Comparison of ENCODE assay signal across 8 mouse cellular contexts in genomic region chr14:122476041-122476821, GRCm38 (mm10). TPM values are rescaled to one million over a fixed set of nuclear protein-coding genes. Genes with fewer than 3 reads are reported as not detected.
DNase-seq lines count a peak whose midpoint lies in the region; ATAC-seq and TF ChIP-seq lines count a peak whose summit lies in the region.

No protein-coding gene starts in this region.

- DNase-seq in heart, postnatal 25 days (ENCODE audit: low spot score), result no peak
- DNase-seq in Patski (ENCODE audit: low read depth, low spot score), result no peak
- DNase-seq in forebrain, embryonic 11.5 days (ENCODE audit: low spot score), result peak; percentile 79
- peak; percentile 73 for DNase-seq in limb, embryonic 10.5 days (ENCODE audit: low spot score)
- no peak for DNase-seq in gastrocnemius, postnatal 4 days (ENCODE audit: low spot score in 2 of 2)
- DNase-seq in gastrocnemius, adult 18-20 months (ENCODE audit: low spot score), result no peak

- H3K4me3 ChIP-seq in heart, embryonic 13.5 days, result peak overlapping the region; percentile 56
- peak overlapping the region; percentile 84 for H3K4me3 ChIP-seq in forebrain, embryonic 11.5 days (ENCODE audit: low read depth, low read length)
- H3K4me3 ChIP-seq in limb, embryonic 10.5 days, result peak overlapping the region; percentile 88
- peak overlapping the region; percentile 47 for H3K4me3 ChIP-seq in neural tube, embryonic 15.5 days (replicated peaks)

- intact Hi-C loops in heart, postnatal 25 days (cut with DNase I), result loop anchor here (10.0 kb wide), 1 partner anchor 291 kb away; the partner anchor contains the start of gene Clybl

- POLR2A ChIA-PET in Patski (lab: Charles Lee), result interaction anchor here (0.6 to 2.9 kb wide), 3 partner anchors 11 to 57 kb away, joined by 3 to 17 read pairs (median 4); partner anchors contain the start of genes Pcca and Zic5

- H3K4me1 ChIP-seq in heart, embryonic 13.5 days, result peaks cover 35% of the 10 kb centered on the region
- H3K4me1 ChIP-seq in forebrain, embryonic 11.5 days (replicated peaks; ENCODE audit: control insufficient read depth, insufficient read depth, low read length), result peaks cover 11% of the 10 kb centered on the region; the same call in 1 of the 2 replicates
- peaks cover 75% of the 10 kb centered on the region for H3K4me1 ChIP-seq in limb, embryonic 10.5 days
- H3K4me1 ChIP-seq in neural tube, embryonic 15.5 days, result peaks cover 29% of the 10 kb centered on the region

- no peak for TF ChIP-seq CTCF in Patski (IDR thresholded peaks at IDR 0.05)

- no peak for ATAC-seq in heart, embryonic 13.5 days (ENCODE audit: extremely low read depth, insufficient number of reproducible peaks, low FRiP score, low TSS enrichment)
- ATAC-seq in Patski, result peak; percentile 14
- ATAC-seq in forebrain, embryonic 11.5 days (replicated peaks; ENCODE audit: low FRiP score), result no peak
- ATAC-seq in neural tube, embryonic 15.5 days (ENCODE audit: low FRiP score), result no peak

- under 1% methylated on average over 62 of the region's 62 CpGs for WGBS in heart, embryonic 13.5 days
- under 1% methylated on average over 51 of the region's 62 CpGs for WGBS in forebrain, embryonic 11.5 days
- under 1% methylated on average over 62 of the region's 62 CpGs for WGBS in limb, embryonic 10.5 days
- WGBS in neural tube, embryonic 15.5 days, result under 1% methylated on average over 62 of the region's 62 CpGs

- H3K36me3 ChIP-seq in heart, embryonic 13.5 days, result no peaks in the 10 kb centered on the region
- H3K36me3 ChIP-seq in forebrain, embryonic 11.5 days (ENCODE audit: control insufficient read depth, insufficient read depth, low read length), result no peaks in the 10 kb centered on the region; the same call in 1 of the 2 replicates
- H3K36me3 ChIP-seq in limb, embryonic 10.5 days, result peaks cover 19% of the 10 kb centered on the region
- H3K36me3 ChIP-seq in neural tube, embryonic 15.5 days, result no peaks in the 10 kb centered on the region

- in situ Hi-C loops in Patski (cut with MboI; ENCODE audit: low pct_unique_long_range_greater_than_20kb), result no loop called here

- peaks cover 98% of the 10 kb centered on the region for H3K27me3 ChIP-seq in heart, embryonic 13.5 days (replicated peaks)
- H3K27me3 ChIP-seq in Patski, result no peaks in the 10 kb centered on the region
- H3K27me3 ChIP-seq in forebrain, embryonic 11.5 days (ENCODE audit: control insufficient read depth, insufficient read depth, low read length), result peaks cover 7% of the 10 kb centered on the region
- peaks cover 75% of the 10 kb centered on the region for H3K27me3 ChIP-seq in limb, embryonic 10.5 days (ENCODE audit: low read depth, poor library complexity, severe bottlenecking)
- H3K27me3 ChIP-seq in neural tube, embryonic 15.5 days (replicated peaks), result peaks cover 46% of the 10 kb centered on the region

- CTCF ChIA-PET in Patski (lab: Charles Lee), result no interaction called here

- H3K4me2 ChIP-seq in heart, embryonic 13.5 days, result peak overlapping the region; percentile 79
- H3K4me2 ChIP-seq in forebrain, embryonic 11.5 days (ENCODE audit: low read depth, low read length, severe bottlenecking), result peak overlapping the region; percentile 55
- H3K4me2 ChIP-seq in neural tube, embryonic 15.5 days, result peak overlapping the region; percentile 59

- H3K9me3 ChIP-seq in heart, embryonic 13.5 days, result no peaks in the 10 kb centered on the region
- H3K9me3 ChIP-seq in forebrain, embryonic 11.5 days (ENCODE audit: control insufficient read depth, low read length), result no peaks in the 10 kb centered on the region
- H3K9me3 ChIP-seq in limb, embryonic 10.5 days (replicated peaks), result no peaks in the 10 kb centered on the region
- no peaks in the 10 kb centered on the region for H3K9me3 ChIP-seq in neural tube, embryonic 15.5 days (replicated peaks)

- H3K27ac ChIP-seq in heart, embryonic 13.5 days (replicated peaks), result no peak overlapping the region
- H3K27ac ChIP-seq in forebrain, embryonic 11.5 days (ENCODE audit: low read depth, low read length), result peak overlapping the region; percentile 99
- peak overlapping the region; percentile 97 for H3K27ac ChIP-seq in limb, embryonic 10.5 days
- H3K27ac ChIP-seq in neural tube, embryonic 15.5 days (replicated peaks), result peak overlapping the region; percentile 83

- no peak overlapping the region for H3K9ac ChIP-seq in heart, embryonic 13.5 days
- H3K9ac ChIP-seq in forebrain, embryonic 11.5 days (ENCODE audit: low read length), result peak overlapping the region; percentile 99
- H3K9ac ChIP-seq in neural tube, embryonic 15.5 days (replicated peaks), result peak overlapping the region; percentile 51

RNA-seq across cellular contexts. Expression of gene Zic2, which starts 1.0 kb away (rescaled TPM):
- not detected in 2 replicates for polyA plus RNA-seq in heart, embryonic 13.5 days (2015; fragmentation: Nextera tagmentation; extraction: Ambion mirVana)
- total RNA-seq in heart, postnatal 25 days (2021), result not detected
- polyA plus RNA-seq in Patski (2021), result 16.2 TPM
- 10.3 and 11.4 TPM in 2 replicates for polyA plus RNA-seq in forebrain, embryonic 11.5 days (2014; fragmentation: Nextera tagmentation; extraction: Ambion mirVana)
- polyA plus RNA-seq in limb, embryonic 10.5 days (2016; fragmentation: Nextera tagmentation; extraction: Ambion mirVana), result 5.0 and 5.1 TPM in 2 replicates
- polyA plus RNA-seq in neural tube, embryonic 15.5 days (2015; fragmentation: Nextera tagmentation; extraction: Ambion mirVana), result 5.1 and 6.8 TPM in 2 replicates
- under 1 TPM in 1 of 2 experiments, not detected in 1; 0.18 TPM for total RNA-seq in gastrocnemius, postnatal 4 days (2021)
- not detected for total RNA-seq in gastrocnemius, adult 18-20 months (2021)

RNA-seq across cellular contexts. Expression of gene Zic5, which starts 10.8 kb away (rescaled TPM):
- polyA plus RNA-seq in heart, embryonic 13.5 days (2015; fragmentation: Nextera tagmentation; extraction: Ambion mirVana), result 0.06 TPM in 1 of 2 replicates, not detected in the other
- total RNA-seq in heart, postnatal 25 days (2021), result not detected
- 15.1 TPM for polyA plus RNA-seq in Patski (2021)
- 28.6 and 30.0 TPM in 2 replicates for polyA plus RNA-seq in forebrain, embryonic 11.5 days (2014; fragmentation: Nextera tagmentation; extraction: Ambion mirVana)
- 13.8 and 14.9 TPM in 2 replicates for polyA plus RNA-seq in limb, embryonic 10.5 days (2016; fragmentation: Nextera tagmentation; extraction: Ambion mirVana)
- polyA plus RNA-seq in neural tube, embryonic 15.5 days (2015; fragmentation: Nextera tagmentation; extraction: Ambion mirVana), result 3.9 and 6.2 TPM in 2 replicates
- total RNA-seq in gastrocnemius, postnatal 4 days (2021), result not detected
- total RNA-seq in gastrocnemius, adult 18-20 months (2021), result not detected

RNA-seq across cellular contexts. Expression of gene Gm10837, which starts 14.2 kb away (rescaled TPM):
- polyA plus RNA-seq in heart, embryonic 13.5 days (2015; fragmentation: Nextera tagmentation; extraction: Ambion mirVana), result 0.09 TPM in 1 of 2 replicates, not detected in the other
- total RNA-seq in heart, postnatal 25 days (2021), result not detected
- not detected for polyA plus RNA-seq in Patski (2021)
- polyA plus RNA-seq in forebrain, embryonic 11.5 days (2014; fragmentation: Nextera tagmentation; extraction: Ambion mirVana), result 0.29 and 0.48 TPM in 2 replicates
- polyA plus RNA-seq in limb, embryonic 10.5 days (2016; fragmentation: Nextera tagmentation; extraction: Ambion mirVana), result not detected in 2 replicates
- 0.23 and 0.27 TPM in 2 replicates for polyA plus RNA-seq in neural tube, embryonic 15.5 days (2015; fragmentation: Nextera tagmentation; extraction: Ambion mirVana)
- not detected for total RNA-seq in gastrocnemius, postnatal 4 days (2021)
- total RNA-seq in gastrocnemius, adult 18-20 months (2021), result not detected

RNA-seq across cellular contexts. Expression of gene Gm5089, which starts 25.3 kb away (rescaled TPM):
- polyA plus RNA-seq in heart, embryonic 13.5 days (2015; fragmentation: Nextera tagmentation; extraction: Ambion mirVana), result not detected in 2 replicates
- total RNA-seq in heart, postnatal 25 days (2021), result not detected
- polyA plus RNA-seq in Patski (2021), result not detected
- 1.7 and 2.4 TPM in 2 replicates for polyA plus RNA-seq in forebrain, embryonic 11.5 days (2014; fragmentation: Nextera tagmentation; extraction: Ambion mirVana)
- polyA plus RNA-seq in limb, embryonic 10.5 days (2016; fragmentation: Nextera tagmentation; extraction: Ambion mirVana), result 0.36 and 0.56 TPM in 2 replicates
- 0.14 and 0.60 TPM in 2 replicates for polyA plus RNA-seq in neural tube, embryonic 15.5 days (2015; fragmentation: Nextera tagmentation; extraction: Ambion mirVana)
- not detected for total RNA-seq in gastrocnemius, postnatal 4 days (2021)
- total RNA-seq in gastrocnemius, adult 18-20 months (2021), result not detected

RNA-seq across cellular contexts. Expression of gene Pcca, which starts 57.9 kb away (rescaled TPM):
- 22.6 and 22.8 TPM in 2 replicates for polyA plus RNA-seq in heart, embryonic 13.5 days (2015; fragmentation: Nextera tagmentation; extraction: Ambion mirVana)
- 10 to 100 TPM; 78.0 to 90.8 TPM for total RNA-seq in heart, postnatal 25 days (2021)
- polyA plus RNA-seq in Patski (2021), result 63.1 TPM
- polyA plus RNA-seq in forebrain, embryonic 11.5 days (2014; fragmentation: Nextera tagmentation; extraction: Ambion mirVana), result 34.9 and 39.6 TPM in 2 replicates
- 32.4 and 35.8 TPM in 2 replicates for polyA plus RNA-seq in limb, embryonic 10.5 days (2016; fragmentation: Nextera tagmentation; extraction: Ambion mirVana)
- 27.5 and 28.1 TPM in 2 replicates for polyA plus RNA-seq in neural tube, embryonic 15.5 days (2015; fragmentation: Nextera tagmentation; extraction: Ambion mirVana)
- 10 to 100 TPM; 28.4 to 29.2 TPM for total RNA-seq in gastrocnemius, postnatal 4 days (2021)
- 10 to 100 TPM; 52.4 to 56.0 TPM for total RNA-seq in gastrocnemius, adult 18-20 months (2021)

Comparison
In these comparisons a context has a peak if more than half of its experiments do, and no peak if none do; other contexts are left out.
1. DNase-seq: peak in forebrain, embryonic 11.5 days (single experiment) and limb, embryonic 10.5 days (single experiment); none in heart, postnatal 25 days (single experiment), Patski (single experiment), gastrocnemius, postnatal 4 days (0 of 2) and gastrocnemius, adult 18-20 months (single experiment).
2. Peak in every context shown above with its lines, with median percentiles within 50 percentile points of each other: H3K4me2 ChIP-seq and H3K4me3 ChIP-seq.